Mouse (Mus musculus) forebrain, embryonic 16.5 days (tissue): ENCODE measurements around the gene Themis2. TPM values are rescaled to one million over a fixed set of nuclear protein-coding genes. Genes with fewer than 3 reads are reported as not detected.
"Not testable (repeated sequence)": the region's sequence is repeated elsewhere in the genome, so short reads cannot be mapped to it uniquely, and the experiment has no call there.

Source experiments
- ATAC-seq: fragments of 200-750 bp; cut with Nextera tagmentation; 2 replicates; pipeline ENCODE4 v1.8.0; 2017; ENCODE audit warnings: mild to moderate bottlenecking, moderate library complexity
- H3K27ac ChIP-seq: fragments of 300-500 bp; sonication (generic); 2 replicates; pipeline ENCODE4 v1.5.1; 2014; ENCODE audit warnings: low read length, control low read depth
- H3K27me3 ChIP-seq: fragments of 300-500 bp; sonication (generic); replicated peaks from 2 replicates; pipeline ENCODE4 v1.6.1; 2014; ENCODE audit warnings: low read length; ENCODE audit not compliant: control insufficient read depth, insufficient read depth
- H3K36me3 ChIP-seq: fragments of 300-500 bp; sonication (generic); 2 replicates; pipeline ENCODE4 v1.6.1; 2014; ENCODE audit not compliant: control insufficient read depth, insufficient read depth
- H3K4me1 ChIP-seq: fragments of 300-500 bp; sonication (generic); replicated peaks from 2 replicates; pipeline ENCODE4 v1.6.1; 2014; ENCODE audit warnings: low read length; ENCODE audit not compliant: control insufficient read depth, insufficient read depth
- H3K4me2 ChIP-seq: fragments of 300-500 bp; sonication (generic); 2 replicates; pipeline ENCODE4 v1.6.1; 2014; ENCODE audit warnings: mild to moderate bottlenecking, low read length, control low read depth
- H3K4me3 ChIP-seq: fragments of 300-500 bp; sonication (generic); replicated peaks from 2 replicates; pipeline ENCODE4 v1.5.1; 2014; ENCODE audit warnings: mild to moderate bottlenecking, low read length, control low read depth
- H3K9ac ChIP-seq: fragments of 300-500 bp; sonication (generic); replicated peaks from 2 replicates; pipeline ENCODE4 v1.6.1; 2014; ENCODE audit warnings: low read depth, low read length, control low read depth
- H3K9me3 ChIP-seq: fragments of 300-500 bp; sonication (generic); 2 replicates; pipeline ENCODE4 v1.6.1; 2016; ENCODE audit warnings: low read length; ENCODE audit not compliant: control insufficient read depth
- WGBS: fragments of 180-500 bp; shearing (Covaris S2); extraction: QIAGEN DNeasy Blood & Tissue Kit; methylation state at CpG from one replicate; pipeline ENCODE4 v1.1.7; 2014; 5-methylcytosine and 5-hydroxymethylcytosine counted together
- polyA plus RNA-seq: library from polyadenylated mRNA; unstranded; fragments of >200 nt; fragmentation: Nextera tagmentation; extraction: Ambion mirVana; gene quantifications from 2 replicates; pipeline ENCODE4 v1.2.1, GENCODE M21; 2015

Themis2 gene
- polyA plus RNA-seq, 1 experiment from 2014 or later, result 0.18 TPM

DNA sequence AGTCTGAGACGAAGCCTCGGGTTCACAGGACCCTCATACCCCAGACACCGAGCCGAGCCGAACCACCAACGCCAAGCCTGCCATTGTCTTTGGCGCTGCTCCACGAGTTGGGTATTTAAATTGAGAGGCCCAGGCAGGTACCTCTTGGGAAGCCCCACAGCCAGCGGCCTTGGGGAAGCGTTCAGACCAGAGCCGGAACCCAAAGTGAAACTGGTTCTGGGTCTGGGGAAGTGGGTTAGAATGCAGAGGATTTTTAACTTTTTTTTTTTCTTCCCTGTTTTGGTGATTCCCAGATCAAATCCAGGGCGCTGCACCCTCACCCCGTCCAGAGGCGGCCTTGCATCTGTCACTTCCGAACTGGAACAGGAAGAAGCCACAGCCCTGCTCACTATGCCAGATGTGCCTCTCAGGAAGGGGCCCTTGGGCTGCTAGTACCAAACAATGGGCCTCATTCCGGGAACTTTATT lies 6.0 kb upstream of the Themis2 start:
- Histone ChIP-seq H3K36me3 (no peaks in the 10 kb centered on the region), H3K4me2 (no peak overlapping the region), H3K9me3 (no peaks in the 10 kb centered on the region), H3K4me3 (no peak overlapping the region), H3K27me3 (no peaks in the 10 kb centered on the region), H3K9ac (no peak overlapping the region), H3K4me1 (no peaks in the 10 kb centered on the region), H3K27ac (no peak overlapping the region)
- 68% methylated on average over 16 of the region's 16 CpGs for WGBS
- ATAC-seq, result no peak

DNA sequence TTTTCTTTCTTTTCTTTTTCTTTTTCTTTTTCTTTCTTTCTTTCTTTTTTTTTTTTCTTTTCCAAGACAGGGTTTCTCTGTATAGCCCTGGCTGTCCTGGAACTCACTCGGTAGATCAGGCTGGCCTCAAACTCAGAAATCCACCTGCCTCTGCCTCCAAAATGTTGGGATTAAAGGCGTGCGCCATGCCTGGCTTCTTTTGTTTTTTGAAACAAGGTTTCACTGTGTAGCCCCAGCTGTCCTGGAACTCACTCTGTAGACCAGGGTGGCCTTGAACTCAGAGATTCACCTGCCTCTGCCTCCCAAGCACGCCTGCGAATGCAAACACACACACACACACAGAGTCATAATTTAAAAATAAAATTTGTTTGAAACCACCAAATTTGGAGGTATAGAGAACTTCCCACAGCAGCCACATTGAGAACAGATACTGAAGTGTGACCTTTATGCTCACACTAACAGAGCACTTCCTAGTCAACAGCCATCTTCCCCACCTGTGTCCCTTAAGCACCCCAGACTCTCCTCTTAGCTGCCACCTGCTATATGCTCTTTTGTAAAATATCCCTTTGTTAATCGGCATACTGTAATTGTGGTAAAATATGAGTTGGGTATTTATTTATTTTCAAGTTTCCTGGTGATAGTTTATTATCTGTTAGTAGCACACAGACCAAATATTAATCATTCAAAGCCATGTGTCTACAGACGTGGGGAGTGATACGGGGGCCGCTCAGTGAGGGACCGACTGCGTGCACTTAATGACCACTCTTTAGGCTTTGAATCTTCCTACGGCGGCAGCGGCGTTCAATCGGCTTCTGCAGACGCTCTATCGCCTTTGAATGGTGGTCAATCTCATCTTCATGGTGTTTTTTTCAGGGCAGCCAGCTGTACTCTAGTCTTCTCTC lies 5.2 kb upstream of the Themis2 start:
- ATAC-seq, result no peak
- no peaks in the 10 kb centered on the region for H3K4me1 ChIP-seq
- no peaks in the 10 kb centered on the region for H3K27me3 ChIP-seq
- no peak overlapping the region for H3K4me2 ChIP-seq
- no peak overlapping the region for H3K9ac ChIP-seq
- 93% methylated on average over 18 of the region's 18 CpGs for WGBS
- no peaks in the 10 kb centered on the region for H3K36me3 ChIP-seq
- H3K9me3 ChIP-seq, result no peaks in the 10 kb centered on the region
- no peak overlapping the region for H3K27ac ChIP-seq
- H3K4me3 ChIP-seq, result no peak overlapping the region

DNA sequence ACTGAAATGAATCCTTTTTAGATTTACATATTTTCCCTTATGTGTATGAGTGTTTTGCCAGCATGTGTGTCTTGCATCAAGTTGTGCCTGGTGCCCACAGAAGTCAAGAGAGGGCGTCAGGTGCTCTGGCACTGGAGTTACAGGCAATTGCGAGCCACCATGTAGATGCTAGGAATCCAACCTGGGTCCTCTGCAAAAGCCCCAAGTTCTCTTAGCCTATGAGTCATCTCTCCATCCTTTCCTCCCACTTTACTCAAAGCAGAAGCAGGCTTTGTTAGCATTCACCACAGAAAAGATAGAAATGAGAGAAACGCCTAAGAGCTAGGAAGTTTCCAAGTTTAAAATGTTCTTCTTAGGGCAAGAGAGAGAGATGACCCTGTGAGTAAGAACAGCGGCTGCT lies 3.7 kb upstream of the Themis2 start:
- Histone ChIP-seq H3K27ac (no peak overlapping the region), H3K4me3 (no peak overlapping the region), H3K4me1 (peaks cover 7% of the 10 kb centered on the region), H3K27me3 (peaks cover 8% of the 10 kb centered on the region), H3K36me3 (no peaks in the 10 kb centered on the region), H3K9me3 (no peaks in the 10 kb centered on the region), H3K4me2 (no peak overlapping the region), H3K9ac (no peak overlapping the region)
- ATAC-seq, result no peak
- WGBS, result 86% methylated on average over 4 of the region's 4 CpGs

DNA sequence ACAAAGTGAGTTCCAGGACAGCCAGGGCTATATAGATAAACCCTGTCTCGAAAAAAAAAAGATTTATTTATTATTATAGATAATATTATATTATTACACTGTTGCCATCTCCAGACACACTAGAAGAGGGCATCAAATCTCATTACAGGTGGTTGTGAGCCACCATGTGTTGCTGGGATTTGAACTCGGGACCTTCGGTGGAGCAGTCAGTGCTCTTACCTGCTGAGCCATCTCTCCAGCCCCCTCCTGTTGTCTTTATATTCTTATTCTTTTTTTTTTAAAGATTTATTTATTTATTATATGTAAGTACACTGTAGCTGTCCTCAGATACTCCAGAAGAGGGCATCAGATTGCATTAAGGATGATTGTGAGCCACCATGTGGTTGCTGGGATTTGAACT lies 2.5 kb upstream of the Themis2 start:
- H3K36me3 ChIP-seq, H3K4me2 ChIP-seq, ATAC-seq, H3K9ac ChIP-seq, H3K27ac ChIP-seq, H3K4me1 ChIP-seq, H3K4me3 ChIP-seq, H3K9me3 ChIP-seq: not testable (repeated sequence)
- peaks cover 10% of the 10 kb centered on the region for H3K27me3 ChIP-seq
- whole genome bisulfite sequencing, result 89% methylated on average over 3 of the region's 3 CpGs

DNA sequence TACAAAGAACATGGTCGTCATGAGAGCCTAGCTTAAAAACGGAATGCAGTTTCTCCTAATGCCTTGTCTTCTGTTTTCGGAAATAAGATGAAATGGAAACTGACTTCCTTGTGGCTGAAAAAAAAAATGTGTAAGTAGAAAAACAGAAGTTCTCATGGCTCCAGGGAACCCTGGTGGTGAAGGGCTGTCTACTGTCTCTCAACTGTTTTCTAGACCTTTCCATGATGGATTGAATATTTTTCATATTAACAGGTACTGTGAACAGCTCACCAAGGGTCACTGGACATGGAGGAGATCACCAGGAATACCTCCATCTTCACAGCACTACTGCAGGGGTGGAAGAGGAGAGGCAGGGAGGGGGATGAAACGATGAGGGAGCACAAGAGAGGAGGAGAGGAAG lies 1.8 kb upstream of the Themis2 start:
- no peak for ATAC-seq
- peaks cover 10% of the 10 kb centered on the region for H3K27me3 ChIP-seq
- no peak overlapping the region for H3K4me2 ChIP-seq
- WGBS, result 75% methylated on average over 4 of the region's 4 CpGs
- H3K9ac ChIP-seq, result no peak overlapping the region
- no peaks in the 10 kb centered on the region for H3K36me3 ChIP-seq
- no peak overlapping the region for H3K27ac ChIP-seq
- H3K4me3 ChIP-seq, result no peak overlapping the region
- peaks cover 7% of the 10 kb centered on the region for H3K4me1 ChIP-seq
- no peaks in the 10 kb centered on the region for H3K9me3 ChIP-seq

DNA sequence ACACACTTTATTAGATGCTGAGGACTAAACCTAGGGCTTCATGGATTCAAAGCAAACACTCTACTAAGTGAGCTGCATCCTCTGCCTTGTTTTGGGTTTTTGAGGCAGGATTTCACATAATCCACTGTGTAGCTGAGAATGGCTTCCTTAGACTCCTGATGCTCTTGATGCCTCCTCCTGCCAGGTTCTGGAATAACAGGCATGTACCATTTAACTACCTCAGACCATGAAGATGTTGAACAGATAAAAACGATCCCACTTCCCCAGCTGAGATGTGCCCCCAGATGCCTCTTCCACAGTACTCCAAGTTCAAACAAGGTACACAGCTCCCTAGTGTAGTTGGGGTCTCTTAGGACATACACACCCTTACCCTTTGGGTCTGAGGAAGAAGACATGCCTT lies 1.3 kb upstream of the Themis2 start:
- ATAC-seq, result no peak
- no peak overlapping the region for H3K27ac ChIP-seq
- H3K4me3 ChIP-seq, result no peak overlapping the region
- H3K9me3 ChIP-seq, result no peaks in the 10 kb centered on the region
- H3K9ac ChIP-seq, result no peak overlapping the region
- no peak overlapping the region for H3K4me2 ChIP-seq
- H3K36me3 ChIP-seq, result no peaks in the 10 kb centered on the region
- peaks cover 10% of the 10 kb centered on the region for H3K27me3 ChIP-seq
- peaks cover 7% of the 10 kb centered on the region for H3K4me1 ChIP-seq
- 81% methylated on average over 1 of the region's 1 CpGs for WGBS

DNA sequence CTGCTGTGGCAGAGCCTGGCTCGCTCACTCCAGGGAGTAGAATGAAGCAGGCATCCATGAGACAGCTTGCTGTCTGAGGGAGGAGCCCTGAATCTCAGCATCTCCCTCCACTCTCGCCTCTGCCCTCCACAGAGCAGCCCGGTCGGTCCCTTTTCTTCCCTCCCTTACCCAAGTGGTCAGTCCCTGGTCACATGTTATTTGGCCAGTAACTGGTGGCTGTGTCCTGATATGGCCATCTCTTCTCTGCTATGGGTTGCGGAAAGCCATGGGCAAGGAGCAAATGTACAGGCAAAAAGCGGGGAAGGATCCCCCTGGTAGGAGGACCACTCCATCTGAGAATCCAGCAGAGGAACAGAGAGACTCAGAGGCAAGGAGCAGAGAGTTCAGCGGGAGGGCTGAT lies 1.0 kb downstream of the Themis2 start:
- WGBS, result 57% methylated on average over 7 of the region's 7 CpGs
- Histone ChIP-seq H3K4me3 (no peak overlapping the region), H3K4me1 (peaks cover 7% of the 10 kb centered on the region), H3K27me3 (peaks cover 10% of the 10 kb centered on the region), H3K9ac (no peak overlapping the region), H3K36me3 (no peaks in the 10 kb centered on the region), H3K27ac (no peak overlapping the region), H3K4me2 (no peak overlapping the region), H3K9me3 (no peaks in the 10 kb centered on the region)
- no peak for ATAC-seq

DNA sequence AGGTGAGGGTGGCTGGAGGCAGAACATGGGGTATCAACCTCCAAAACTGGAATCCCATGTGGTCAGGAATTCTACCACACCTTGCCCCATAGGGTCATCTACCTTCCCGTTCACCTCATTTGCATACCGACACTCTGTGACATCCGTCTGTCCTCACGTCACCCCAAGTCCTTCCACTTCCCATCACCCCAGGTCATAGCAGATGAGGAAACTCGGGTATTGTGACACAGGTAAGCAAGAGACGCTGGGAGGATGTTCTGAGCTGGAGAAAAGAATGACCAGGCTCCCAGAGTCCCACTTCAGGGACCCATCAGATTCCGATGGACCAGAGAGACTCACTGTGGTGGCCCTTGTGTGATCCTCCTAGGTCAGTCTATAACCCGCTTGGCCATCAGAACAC lies 1.4 kb downstream of the Themis2 start:
- H3K4me2 ChIP-seq, result no peak overlapping the region
- no peak overlapping the region for H3K4me3 ChIP-seq
- peaks cover 10% of the 10 kb centered on the region for H3K27me3 ChIP-seq
- WGBS, result 83% methylated on average over 8 of the region's 8 CpGs
- no peak for ATAC-seq
- no peaks in the 10 kb centered on the region for H3K36me3 ChIP-seq
- peaks cover 7% of the 10 kb centered on the region for H3K4me1 ChIP-seq
- H3K9me3 ChIP-seq, result no peaks in the 10 kb centered on the region
- H3K9ac ChIP-seq, result no peak overlapping the region
- no peak overlapping the region for H3K27ac ChIP-seq

DNA sequence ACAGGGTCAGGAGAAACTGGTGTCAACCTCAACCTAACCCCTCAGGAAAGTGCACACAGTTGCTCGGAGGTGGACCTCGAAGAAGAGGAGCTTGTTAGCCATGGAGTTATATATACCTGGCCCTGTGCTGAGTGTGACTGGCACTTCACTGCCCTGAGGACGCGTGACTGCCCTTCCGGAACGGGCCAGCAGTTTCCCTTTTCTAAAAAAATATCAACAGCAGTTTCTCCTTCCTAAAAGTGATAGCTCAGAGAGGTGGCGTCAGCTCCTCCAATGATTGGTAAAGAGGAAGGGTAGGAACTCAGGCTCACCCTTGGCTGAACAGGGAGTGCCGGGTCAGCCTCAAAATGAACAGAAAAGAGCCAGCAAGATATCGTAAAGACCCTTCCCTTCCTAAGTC lies 2.2 kb downstream of the Themis2 start:
- Histone ChIP-seq H3K4me3 (no peak overlapping the region), H3K36me3 (no peaks in the 10 kb centered on the region), H3K9ac (no peak overlapping the region), H3K4me2 (no peak overlapping the region), H3K4me1 (peaks cover 7% of the 10 kb centered on the region), H3K27ac (no peak overlapping the region), H3K27me3 (peaks cover 10% of the 10 kb centered on the region), H3K9me3 (no peaks in the 10 kb centered on the region)
- no peak for ATAC-seq
- 87% methylated on average over 9 of the region's 9 CpGs for WGBS
